Mouse (Mus musculus): ENCODE data around the gene B4galnt4. TPM values are rescaled to one million over a fixed set of nuclear protein-coding genes. Genes with fewer than 3 reads are reported as not detected.
"Not testable (repeated sequence)": the region's sequence is repeated elsewhere in the genome, so short reads cannot be mapped to it uniquely, and the experiment has no call there.

The B4galnt4 gene
- polyA plus RNA-seq (2015; fragmentation: Nextera tagmentation; extraction: Ambion mirVana): 45.4 and 53.0 TPM in 2 replicates

GRCm38 (mm10) chr7:141060426-141061242 is at the start of gene B4galnt4:
B4galnt4 (plus strand) TSS chr7:141061104.
- H3K9me3 ChIP-seq (ENCODE audit: control insufficient read depth, low read length): no peaks in the 10 kb centered on the region
- H3K4me3 ChIP-seq (replicated peaks; ENCODE audit: low read length): peak within 1 kb of the TSS; percentile 87
- peak within 1 kb of the TSS; percentile 67 for H3K27ac ChIP-seq (ENCODE audit: low read length)
- peak within 1 kb of the TSS; percentile 87 for H3K4me2 ChIP-seq (ENCODE audit: low read length)
- H3K9ac ChIP-seq (replicated peaks; ENCODE audit: low read depth, low read length): peak within 1 kb of the TSS; percentile 92
- ATAC-seq: peak; percentile 99
- WGBS: under 1% methylated on average over 57 of the region's 72 CpGs
- peaks cover 25% of the 10 kb centered on the region for H3K4me1 ChIP-seq (replicated peaks; ENCODE audit: control insufficient read depth, insufficient read depth, low read length)
- peaks cover 12% of the 10 kb centered on the region for H3K36me3 ChIP-seq (ENCODE audit: control insufficient read depth, insufficient read depth)
- H3K27me3 ChIP-seq (replicated peaks; ENCODE audit: control insufficient read depth, insufficient read depth, low read length): no peaks in the 10 kb centered on the region

GRCm38 (mm10) chr7:141011238-141011770 is 49.6 kb upstream of the B4galnt4 start:
- Histone ChIP-seq H3K4me2 (ENCODE audit: low read length) (no peak overlapping the region), H3K27me3 (replicated peaks; ENCODE audit: control insufficient read depth, insufficient read depth, low read length) (no peaks in the 10 kb centered on the region), H3K27ac (ENCODE audit: low read length) (no peak overlapping the region), H3K36me3 (ENCODE audit: control insufficient read depth, insufficient read depth) (no peaks in the 10 kb centered on the region), H3K4me1 (replicated peaks; ENCODE audit: control insufficient read depth, insufficient read depth, low read length) (peaks cover 3% of the 10 kb centered on the region; the same call in 1 of the 2 replicates), H3K9me3 (ENCODE audit: control insufficient read depth, low read length) (no peaks in the 10 kb centered on the region), H3K9ac (replicated peaks; ENCODE audit: low read depth, low read length) (no peak overlapping the region), H3K4me3 (replicated peaks; ENCODE audit: low read length) (no peak overlapping the region)
- 85% methylated on average over 7 of the region's 7 CpGs for WGBS
- no peak for ATAC-seq

GRCm38 (mm10) chr7:141016707-141017697 is 43.9 kb upstream of the B4galnt4 start:
- Histone ChIP-seq H3K27me3 (replicated peaks; ENCODE audit: control insufficient read depth, insufficient read depth, low read length) (no peaks in the 10 kb centered on the region), H3K9me3 (ENCODE audit: control insufficient read depth, low read length) (no peaks in the 10 kb centered on the region), H3K4me1 (replicated peaks; ENCODE audit: control insufficient read depth, insufficient read depth, low read length) (no peaks in the 10 kb centered on the region), H3K4me2 (ENCODE audit: low read length) (no peak overlapping the region), H3K27ac (ENCODE audit: low read length) (no peak overlapping the region), H3K36me3 (ENCODE audit: control insufficient read depth, insufficient read depth) (no peaks in the 10 kb centered on the region), H3K9ac (replicated peaks; ENCODE audit: low read depth, low read length) (no peak overlapping the region), H3K4me3 (replicated peaks; ENCODE audit: low read length) (no peak overlapping the region)
- ATAC-seq: no peak
- WGBS: 88% methylated on average over 10 of the region's 10 CpGs

- not testable (repeated sequence) for H3K27ac ChIP-seq (ENCODE audit: low read length); H3K9ac ChIP-seq (replicated peaks; ENCODE audit: low read depth, low read length); H3K4me3 ChIP-seq (replicated peaks; ENCODE audit: low read length); H3K9me3 ChIP-seq (ENCODE audit: control insufficient read depth, low read length); H3K4me1 ChIP-seq (replicated peaks; ENCODE audit: control insufficient read depth, insufficient read depth, low read length); H3K27me3 ChIP-seq (replicated peaks; ENCODE audit: control insufficient read depth, insufficient read depth, low read length); H3K36me3 ChIP-seq (ENCODE audit: control insufficient read depth, insufficient read depth); H3K4me2 ChIP-seq (ENCODE audit: low read length); ATAC-seq
- 72% methylated on average over 1 of the region's 1 CpGs for WGBS
Measured at GRCm38 (mm10) chr7:141017824-141018223, 43.1 kb upstream of the B4galnt4 start, which contains the start of gene Ifitm6. Ifitm6 (minus strand) TSS chr7:141017924.

- H3K27ac ChIP-seq (ENCODE audit: low read length): no peak overlapping the region
- 92% methylated on average over 5 of the region's 5 CpGs for WGBS
- H3K9me3 ChIP-seq (ENCODE audit: control insufficient read depth, low read length): no peaks in the 10 kb centered on the region
- no peak overlapping the region for H3K4me2 ChIP-seq (ENCODE audit: low read length)
- no peak overlapping the region for H3K4me3 ChIP-seq (replicated peaks; ENCODE audit: low read length)
- H3K27me3 ChIP-seq (replicated peaks; ENCODE audit: control insufficient read depth, insufficient read depth, low read length): no peaks in the 10 kb centered on the region
- H3K9ac ChIP-seq (replicated peaks; ENCODE audit: low read depth, low read length): no peak overlapping the region
- ATAC-seq: no peak
- no peaks in the 10 kb centered on the region for H3K4me1 ChIP-seq (replicated peaks; ENCODE audit: control insufficient read depth, insufficient read depth, low read length)
- no peaks in the 10 kb centered on the region for H3K36me3 ChIP-seq (ENCODE audit: control insufficient read depth, insufficient read depth)
Measured at GRCm38 (mm10) chr7:141019028-141019427, 41.9 kb upstream of the B4galnt4 start.

GRCm38 (mm10) chr7:141021489-141022449 is 39.1 kb upstream of the B4galnt4 start:
- no peaks in the 10 kb centered on the region for H3K9me3 ChIP-seq (ENCODE audit: control insufficient read depth, low read length)
- no peaks in the 10 kb centered on the region for H3K36me3 ChIP-seq (ENCODE audit: control insufficient read depth, insufficient read depth)
- H3K4me1 ChIP-seq (replicated peaks; ENCODE audit: control insufficient read depth, insufficient read depth, low read length): peaks cover 13% of the 10 kb centered on the region
- no peaks in the 10 kb centered on the region for H3K27me3 ChIP-seq (replicated peaks; ENCODE audit: control insufficient read depth, insufficient read depth, low read length)
- no peak overlapping the region for H3K9ac ChIP-seq (replicated peaks; ENCODE audit: low read depth, low read length)
- no peak overlapping the region for H3K27ac ChIP-seq (ENCODE audit: low read length)
- no peak for ATAC-seq
- 90% methylated on average over 14 of the region's 14 CpGs for WGBS
- H3K4me3 ChIP-seq (replicated peaks; ENCODE audit: low read length): no peak overlapping the region
- H3K4me2 ChIP-seq (ENCODE audit: low read length): no peak overlapping the region

GRCm38 (mm10) chr7:141024865-141025838 is 35.8 kb upstream of the B4galnt4 start:
- Histone ChIP-seq H3K4me2 (ENCODE audit: low read length) (no peak overlapping the region), H3K27ac (ENCODE audit: low read length) (0 out of 2 replicates have a peak overlapping the region, but pooled peaks have one; percentile 3), H3K4me1 (replicated peaks; ENCODE audit: control insufficient read depth, insufficient read depth, low read length) (peaks cover 13% of the 10 kb centered on the region), H3K36me3 (ENCODE audit: control insufficient read depth, insufficient read depth) (no peaks in the 10 kb centered on the region), H3K4me3 (replicated peaks; ENCODE audit: low read length) (no peak overlapping the region), H3K9ac (replicated peaks; ENCODE audit: low read depth, low read length) (no peak overlapping the region; the same call in 1 of the 2 replicates), H3K27me3 (replicated peaks; ENCODE audit: control insufficient read depth, insufficient read depth, low read length) (no peaks in the 10 kb centered on the region), H3K9me3 (ENCODE audit: control insufficient read depth, low read length) (no peaks in the 10 kb centered on the region)
- ATAC-seq: peak; percentile 62
- WGBS: 8% methylated on average over 6 of the region's 6 CpGs
